Mouse (Mus musculus) adrenal gland, postnatal 14 days (tissue): Measurements from ENCODE around the gene Mrps14. TPM values are rescaled to one million over a fixed set of nuclear protein-coding genes. Genes with fewer than 3 reads are reported as not detected.

Experiments
- DNase-seq: peaks from one replicate; pipeline ENCODE4 v3.0.0; 2021; ENCODE audit warnings: mixed read lengths
- total RNA-seq: library from RNA; stranded (reverse); gene quantifications from 2 replicates; pipeline ENCODE4 v1.2.3, GENCODE M21; 2021

The Mrps14 gene
- total RNA-seq, 1 experiment from 2014 or later = 96.4 TPM

- DNase-seq = no peak
Observed at GRCm38 (mm10) chr1:160227196-160227595, 32.2 kb downstream of the Mrps14 start.

DNA sequence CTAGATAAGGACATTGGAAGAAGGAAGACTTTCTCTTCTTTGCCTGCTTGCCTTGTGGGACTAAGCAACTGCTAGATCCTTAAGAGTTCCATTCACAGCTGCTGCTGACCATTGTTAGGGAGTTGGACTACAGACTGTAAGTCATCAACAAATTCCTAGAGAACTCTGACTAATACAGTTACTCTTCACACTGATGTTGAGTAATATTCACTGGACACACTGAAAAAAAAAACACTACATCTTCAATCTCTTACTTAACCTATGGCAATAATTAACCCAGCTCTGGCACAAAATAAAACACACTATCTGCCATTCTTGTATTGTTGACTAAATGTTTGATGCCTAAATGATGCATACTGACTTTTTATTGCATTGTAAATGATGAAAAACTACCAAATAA, 32.8 kb downstream of the Mrps14 start:
- no peak for DNase-seq

DNA sequence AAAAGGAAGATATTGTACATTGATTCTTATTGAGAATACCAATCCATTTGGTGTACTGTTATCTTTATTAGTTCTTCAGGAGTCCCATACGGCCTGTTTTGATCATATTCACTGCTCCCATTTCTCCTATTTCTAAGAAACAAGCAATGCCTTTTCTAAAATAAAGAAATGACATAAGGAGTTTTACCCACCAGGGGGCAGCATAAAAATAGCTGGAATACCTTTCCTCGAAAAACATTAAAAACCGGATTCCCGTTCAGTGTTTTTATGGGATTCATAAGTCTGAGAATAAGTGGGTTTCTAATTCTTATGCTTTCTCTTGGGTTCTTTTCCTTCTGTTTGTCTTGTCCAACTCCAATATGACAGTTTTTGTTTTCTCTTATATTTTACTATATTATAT, 36.0 kb downstream of the Mrps14 start:
- peak; percentile 55 for DNase-seq

GRCm38 (mm10) chr1:160232113-160232512, 37.1 kb downstream of the Mrps14 start:
- no peak for DNase-seq

DNA sequence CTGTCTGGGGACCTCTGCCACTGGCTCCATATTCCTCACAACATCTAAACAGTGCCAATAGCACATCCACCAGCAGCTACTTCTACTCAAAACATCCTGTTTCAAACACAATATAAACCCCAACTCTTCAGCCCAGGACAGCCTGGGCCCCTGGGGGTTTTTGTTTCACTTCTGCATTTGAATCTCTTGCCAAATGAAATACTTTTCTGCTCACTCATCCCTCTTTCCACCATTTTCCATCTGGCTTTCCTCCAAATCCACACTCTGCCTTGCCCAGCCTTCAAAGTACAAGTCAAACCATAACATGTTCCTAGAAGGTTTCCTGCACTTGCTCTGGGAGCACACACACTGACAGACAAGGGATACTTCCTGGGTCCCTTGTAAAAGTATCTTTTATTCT, 38.9 kb downstream of the Mrps14 start:
- peak; percentile 17 for DNase-seq

DNA sequence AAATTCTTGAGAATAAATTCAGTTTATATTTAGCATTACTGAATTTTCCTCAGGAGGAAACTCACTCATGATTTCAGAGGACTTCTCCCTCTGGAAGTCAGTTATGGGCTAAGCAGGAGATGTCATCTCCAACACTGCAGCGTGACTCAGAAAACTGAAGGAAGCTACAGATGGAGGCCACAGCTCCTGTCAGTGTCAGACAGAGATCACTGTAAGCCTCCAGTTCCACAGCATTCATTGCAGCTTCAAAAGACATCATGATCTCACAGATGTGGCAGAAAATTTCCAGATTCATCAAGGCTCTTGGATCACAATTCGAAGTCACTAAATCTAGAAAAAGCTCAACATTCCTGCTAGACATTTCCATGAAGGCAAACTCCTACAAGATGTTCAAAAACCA, 43.0 kb downstream of the Mrps14 start:
- DNase-seq = no peak

- no peak for DNase-seq
Observed at GRCm38 (mm10) chr1:160238852-160239443, 43.9 kb downstream of the Mrps14 start.

- no peak for DNase-seq
Observed at GRCm38 (mm10) chr1:160240091-160240490, 45.1 kb downstream of the Mrps14 start.

DNA sequence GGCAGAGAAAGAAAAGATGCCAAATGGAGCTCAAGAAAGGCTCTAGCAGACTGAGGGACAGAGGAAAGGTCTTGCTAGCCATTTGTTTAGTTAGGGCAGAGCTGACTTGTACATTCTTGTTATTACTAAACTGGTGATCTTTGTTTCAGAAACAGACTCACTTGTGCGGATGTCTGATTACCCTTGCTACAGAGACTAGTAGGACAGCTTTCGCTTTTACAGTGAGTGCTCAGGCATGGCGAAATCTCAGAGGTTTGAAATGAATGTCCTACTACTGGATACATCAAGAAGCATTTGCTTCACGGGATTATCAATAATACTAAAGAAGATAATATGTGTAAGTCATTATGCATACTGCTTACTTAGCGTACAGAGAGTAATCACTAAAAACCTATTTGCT, 49.7 kb downstream of the Mrps14 start:
- DNase-seq = no peak

DNA sequence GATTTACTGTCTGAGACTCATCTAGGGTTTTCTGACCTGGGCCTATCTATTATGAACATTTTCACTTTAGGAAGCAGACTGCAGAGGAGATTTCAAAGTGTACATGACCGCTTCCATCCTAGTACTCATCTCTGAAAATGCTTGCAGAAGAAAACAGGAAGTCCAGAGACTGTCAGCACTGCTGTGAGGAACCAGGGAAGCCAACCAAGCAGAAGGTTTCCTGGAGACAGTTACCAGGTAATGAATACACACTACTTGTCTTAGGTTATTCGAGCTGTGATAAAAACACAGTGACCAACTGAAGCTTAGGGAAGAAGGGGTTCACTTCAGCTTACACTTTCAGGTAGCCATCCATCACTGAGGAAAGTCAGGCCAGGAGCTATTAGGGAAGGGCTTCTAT, 50.9 kb downstream of the Mrps14 start:
- no peak for DNase-seq

- DNase-seq = no peak
Observed at GRCm38 (mm10) chr1:160246844-160247243, 51.8 kb downstream of the Mrps14 start.

DNA sequence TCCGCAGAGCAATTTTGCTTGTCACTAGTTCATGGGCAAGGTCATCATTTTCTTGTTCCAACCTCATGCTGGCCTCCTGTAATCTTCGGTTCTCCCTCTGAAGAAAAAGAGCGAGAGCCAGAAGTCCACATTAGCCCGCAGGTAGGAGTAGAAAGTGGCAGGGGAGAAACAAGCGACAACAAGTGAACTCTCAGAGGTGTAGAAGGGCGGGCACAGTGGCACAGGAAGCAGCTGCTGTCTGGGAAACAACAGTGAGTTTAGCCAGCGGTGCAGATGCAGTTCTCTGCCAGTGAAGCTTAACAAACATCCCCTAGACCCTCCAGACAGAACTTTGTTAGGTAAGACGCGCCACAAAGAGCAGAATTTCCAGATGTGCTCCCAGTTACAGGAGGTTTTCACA, 52.5 kb downstream of the Mrps14 start:
- DNase-seq = no peak

- DNase-seq = no peak
Observed at GRCm38 (mm10) chr1:160249786-160250185, 54.8 kb downstream of the Mrps14 start.

- DNase-seq = no peak
Observed at GRCm38 (mm10) chr1:160250782-160251181, 55.8 kb downstream of the Mrps14 start.

DNA sequence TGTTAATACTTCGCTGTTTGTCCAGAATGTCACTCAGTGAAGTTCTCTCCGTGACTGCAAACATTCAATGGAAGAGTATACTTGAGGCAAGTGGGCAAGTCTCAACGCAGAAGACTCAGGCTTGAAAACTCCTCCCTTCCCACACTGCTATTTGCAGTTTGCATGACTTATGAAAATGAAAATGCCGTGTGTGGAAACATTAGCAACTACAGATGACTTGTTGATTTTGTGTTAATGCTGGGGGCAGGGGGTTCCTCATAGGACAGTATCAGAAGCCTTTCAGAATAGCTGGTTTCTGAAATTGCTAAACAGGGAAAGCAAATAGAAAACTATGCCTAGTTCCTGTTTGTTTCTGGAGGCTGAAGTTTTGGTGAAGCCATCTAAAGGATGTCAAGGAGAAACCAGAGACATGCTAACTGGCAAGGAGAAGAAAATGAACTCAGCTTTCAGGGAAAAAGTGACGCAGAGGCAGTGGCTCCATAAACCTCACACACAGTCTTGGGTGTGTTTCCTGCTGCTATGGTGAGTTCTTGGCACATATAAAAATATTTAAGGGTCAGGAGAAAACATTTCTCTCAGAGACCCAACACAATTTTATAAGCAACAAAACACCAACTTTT, 56.5 kb downstream of the Mrps14 start:
- no peak for DNase-seq

Other genes with a start within 250 kb of the Mrps14 start
- gene 4930523C07Rik, start 150.8 kb upstream of the Mrps14 start, total RNA-seq = 24.5 and 39.8 TPM in 2 replicates
- 0.30 and 0.60 TPM in 2 replicates for gene Tnn, start 41.6 kb upstream of the Mrps14 start, total RNA-seq
- 75.7 and 82.4 TPM in 2 replicates for gene Cacybp, start 17.7 kb downstream of the Mrps14 start, total RNA-seq